Mouse (Mus musculus) hindbrain, embryonic 11.5 days (tissue): Measurements from ENCODE around the gene D430041D05Rik. TPM values are rescaled to one million over a fixed set of nuclear protein-coding genes. Genes with fewer than 3 reads are reported as not detected.

Source experiments
- ATAC-seq: fragments of 200-750 bp; cut with Nextera tagmentation; 2 replicates; pipeline ENCODE4 v1.8.0; 2017; ENCODE audit warnings: mild to moderate bottlenecking, moderate TSS enrichment, moderate library complexity; ENCODE audit not compliant: low FRiP score
- DNase-seq: peaks from one replicate; pipeline ENCODE4 v3.0.0-alpha.2; 2015; ENCODE audit warnings: low spot score
- H3K27ac ChIP-seq: fragments of 300-500 bp; sonication (generic); 2 replicates; pipeline ENCODE4 v1.5.1; 2014; ENCODE audit warnings: mild to moderate bottlenecking, low read depth, low read length
- H3K27me3 ChIP-seq: fragments of 300-500 bp; sonication (generic); 2 replicates; pipeline ENCODE4 v1.6.1; 2014; ENCODE audit warnings: mild to moderate bottlenecking, low read length, moderate library complexity, mixed read lengths; ENCODE audit not compliant: control insufficient read depth, insufficient read depth
- H3K36me3 ChIP-seq: fragments of 300-500 bp; sonication (generic); 2 replicates; pipeline ENCODE4 v1.6.1; 2014; ENCODE audit warnings: mild to moderate bottlenecking, low read length, moderate library complexity, mixed read lengths; ENCODE audit not compliant: control insufficient read depth, insufficient read depth
- H3K4me1 ChIP-seq: fragments of 300-500 bp; sonication (generic); replicated peaks from 2 replicates; pipeline ENCODE4 v1.6.1; 2014; ENCODE audit warnings: low read length, mixed read lengths; ENCODE audit not compliant: control insufficient read depth, insufficient read depth
- H3K4me2 ChIP-seq: fragments of 300-500 bp; sonication (generic); replicated peaks from 2 replicates; pipeline ENCODE4 v1.6.1; 2014; ENCODE audit warnings: mild to moderate bottlenecking, low read depth, low read length
- H3K4me3 ChIP-seq: fragments of 300-500 bp; sonication (generic); 2 replicates; pipeline ENCODE4 v1.5.1; 2014; ENCODE audit warnings: low read depth, low read length
- H3K9ac ChIP-seq: fragments of 300-500 bp; sonication (generic); 2 replicates; pipeline ENCODE4 v1.6.1; 2014; ENCODE audit warnings: low read depth, low read length
- H3K9me3 ChIP-seq: fragments of 300-500 bp; sonication (generic); 2 replicates; pipeline ENCODE4 v1.6.1; 2016; ENCODE audit warnings: low read length; ENCODE audit not compliant: control insufficient read depth
- WGBS: fragments of 180-500 bp; shearing (Covaris S2); extraction: QIAGEN DNeasy Blood & Tissue Kit; methylation state at CpG from one replicate; pipeline ENCODE4 v1.1.7; 2014; 5-methylcytosine and 5-hydroxymethylcytosine counted together
- polyA plus RNA-seq: library from polyadenylated mRNA; unstranded; fragments of >200 nt; fragmentation: Nextera tagmentation; extraction: Ambion mirVana; gene quantifications from 2 replicates; pipeline ENCODE4 v1.2.1, GENCODE M21; 2014

D430041D05Rik gene
- polyA plus RNA-seq, 1 experiment from 2014 or later = 3.6 TPM

DNA sequence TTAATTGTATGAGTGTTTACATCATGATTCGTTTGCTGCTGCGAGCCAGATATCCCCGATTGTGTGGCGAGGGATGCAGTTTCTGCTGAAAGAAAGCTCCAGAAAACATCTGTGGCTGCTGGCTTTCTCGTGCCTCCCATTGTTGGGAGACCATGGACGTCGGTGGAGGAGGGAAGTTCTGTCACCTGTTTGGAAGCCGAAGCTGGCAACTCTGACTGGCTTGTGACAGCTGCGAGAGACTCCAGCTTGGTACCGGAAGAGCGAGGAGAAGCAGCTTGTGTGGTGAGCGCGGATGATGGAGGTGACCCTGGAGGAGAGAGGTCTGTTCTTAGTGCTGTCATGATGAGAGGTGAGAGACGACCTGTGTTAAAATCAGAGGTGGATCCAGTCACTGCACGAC, 154.2 kb downstream of the D430041D05Rik start:
- no peak overlapping the region for H3K27ac ChIP-seq
- H3K4me2 ChIP-seq = no peak overlapping the region
- DNase-seq (no peak), ATAC-seq (no peak)
- H3K36me3 ChIP-seq = no peaks in the 10 kb centered on the region
- no peaks in the 10 kb centered on the region for H3K4me1 ChIP-seq
- WGBS = 82% methylated on average over 15 of the region's 15 CpGs
- H3K4me3 ChIP-seq = no peak overlapping the region
- H3K9me3 ChIP-seq = no peaks in the 10 kb centered on the region
- no peak overlapping the region for H3K9ac ChIP-seq
- H3K27me3 ChIP-seq = no peaks in the 10 kb centered on the region

GRCm38 (mm10) chr2:104254944-104255343, 155.9 kb downstream of the D430041D05Rik start:
- H3K36me3 ChIP-seq = no peaks in the 10 kb centered on the region
- no peak for ATAC-seq
- no peaks in the 10 kb centered on the region for H3K4me1 ChIP-seq
- WGBS = 90% methylated on average over 9 of the region's 9 CpGs
- H3K27ac ChIP-seq = no peak overlapping the region
- H3K9ac ChIP-seq = no peak overlapping the region
- no peaks in the 10 kb centered on the region for H3K9me3 ChIP-seq
- no peak overlapping the region for H3K4me2 ChIP-seq
- no peak for DNase-seq
- no peaks in the 10 kb centered on the region for H3K27me3 ChIP-seq
- no peak overlapping the region for H3K4me3 ChIP-seq

GRCm38 (mm10) chr2:104253341-104253740, 157.5 kb downstream of the D430041D05Rik start:
- Histone ChIP-seq H3K4me2 (no peak overlapping the region), H3K4me1 (no peaks in the 10 kb centered on the region), H3K9me3 (no peaks in the 10 kb centered on the region), H3K27me3 (no peaks in the 10 kb centered on the region), H3K36me3 (0 out of 2 replicates have a peak, but pooled peaks cover 2% of the 10 kb centered on the region), H3K27ac (no peak overlapping the region), H3K4me3 (no peak overlapping the region), H3K9ac (no peak overlapping the region)
- ATAC-seq (no peak), DNase-seq (no peak)
- 95% methylated on average over 4 of the region's 4 CpGs for WGBS

DNA sequence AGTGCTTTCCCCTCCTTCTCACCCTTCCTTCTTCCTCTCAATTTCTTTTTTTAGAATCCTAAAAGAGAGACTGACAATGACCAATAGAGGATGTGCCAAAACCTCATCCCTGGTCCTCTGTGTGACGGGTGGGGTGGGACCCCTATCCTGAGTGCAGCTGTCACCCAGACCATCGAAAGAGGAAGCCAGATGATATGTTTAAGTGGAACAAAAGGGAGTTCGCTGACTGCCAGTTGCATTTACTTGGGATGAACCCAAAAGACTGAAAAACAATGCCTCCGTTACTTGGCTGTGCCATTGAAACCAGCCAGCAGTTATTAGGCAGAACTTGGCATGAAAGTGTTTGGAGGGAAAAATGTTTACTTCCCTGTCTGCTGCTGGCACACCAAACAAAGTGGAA, 159.2 kb downstream of the D430041D05Rik start:
- Histone ChIP-seq H3K27me3 (no peaks in the 10 kb centered on the region), H3K9ac (no peak overlapping the region), H3K27ac (no peak overlapping the region), H3K9me3 (no peaks in the 10 kb centered on the region), H3K4me1 (no peaks in the 10 kb centered on the region), H3K4me3 (no peak overlapping the region), H3K36me3 (0 out of 2 replicates have a peak, but pooled peaks cover 2% of the 10 kb centered on the region), H3K4me2 (no peak overlapping the region)
- no peak for ATAC-seq
- DNase-seq = no peak
- WGBS = 53% methylated on average over 4 of the region's 4 CpGs

GRCm38 (mm10) chr2:104249856-104250255, 161.0 kb downstream of the D430041D05Rik start:
- H3K9me3 ChIP-seq = no peaks in the 10 kb centered on the region
- no peak for DNase-seq
- H3K27me3 ChIP-seq = no peaks in the 10 kb centered on the region
- H3K4me3 ChIP-seq = no peak overlapping the region
- H3K4me1 ChIP-seq = no peaks in the 10 kb centered on the region
- no peak overlapping the region for H3K27ac ChIP-seq
- H3K9ac ChIP-seq = no peak overlapping the region
- H3K36me3 ChIP-seq = 0 out of 2 replicates have a peak, but pooled peaks cover 2% of the 10 kb centered on the region
- H3K4me2 ChIP-seq = no peak overlapping the region
- 86% methylated on average over 2 of the region's 2 CpGs for WGBS
- ATAC-seq = no peak

GRCm38 (mm10) chr2:104246851-104247250, 164.0 kb downstream of the D430041D05Rik start:
- Histone ChIP-seq H3K4me1 (no peaks in the 10 kb centered on the region), H3K4me3 (no peak overlapping the region), H3K9me3 (no peaks in the 10 kb centered on the region), H3K36me3 (0 out of 2 replicates have a peak, but pooled peaks cover 2% of the 10 kb centered on the region), H3K9ac (no peak overlapping the region), H3K4me2 (no peak overlapping the region), H3K27ac (no peak overlapping the region), H3K27me3 (no peaks in the 10 kb centered on the region)
- 89% methylated on average over 4 of the region's 4 CpGs for WGBS
- no peak for DNase-seq
- no peak for ATAC-seq

- DNase-seq = no peak
- ATAC-seq = no peak
- 88% methylated on average over 5 of the region's 5 CpGs for whole genome bisulfite sequencing
- no peaks in the 10 kb centered on the region for H3K9me3 ChIP-seq
- no peak overlapping the region for H3K9ac ChIP-seq
- no peak overlapping the region for H3K4me2 ChIP-seq
- H3K4me1 ChIP-seq = no peaks in the 10 kb centered on the region
- H3K36me3 ChIP-seq = no peaks in the 10 kb centered on the region
- no peak overlapping the region for H3K27ac ChIP-seq
- H3K27me3 ChIP-seq = no peaks in the 10 kb centered on the region
- no peak overlapping the region for H3K4me3 ChIP-seq
Observed at GRCm38 (mm10) chr2:104242055-104242454, 168.8 kb downstream of the D430041D05Rik start.

- no peak for ATAC-seq
- no peak for DNase-seq
- no peaks in the 10 kb centered on the region for H3K36me3 ChIP-seq
- H3K4me3 ChIP-seq = no peak overlapping the region
- H3K9ac ChIP-seq = no peak overlapping the region
- H3K9me3 ChIP-seq = no peaks in the 10 kb centered on the region
- H3K4me2 ChIP-seq = no peak overlapping the region
- WGBS = 88% methylated on average over 4 of the region's 4 CpGs
- no peaks in the 10 kb centered on the region; the same call in 1 of the 2 replicates for H3K27me3 ChIP-seq
- H3K4me1 ChIP-seq = no peaks in the 10 kb centered on the region
- no peak overlapping the region for H3K27ac ChIP-seq
Observed at GRCm38 (mm10) chr2:104237141-104237540, 173.7 kb downstream of the D430041D05Rik start.

GRCm38 (mm10) chr2:104230444-104230843, 180.4 kb downstream of the D430041D05Rik start:
- WGBS = 81% methylated on average over 2 of the region's 2 CpGs
- no peak for DNase-seq
- no peak overlapping the region for H3K27ac ChIP-seq

More at GRCm38 (mm10) chr2:104230444-104230843, 180.4 kb downstream of the D430041D05Rik start:
- H3K36me3 ChIP-seq = no peaks in the 10 kb centered on the region
- H3K4me2 ChIP-seq = no peak overlapping the region
- H3K27me3 ChIP-seq = no peaks in the 10 kb centered on the region; the same call in 1 of the 2 replicates
- H3K9me3 ChIP-seq = no peaks in the 10 kb centered on the region
- H3K4me3 ChIP-seq = no peak overlapping the region
- no peak overlapping the region for H3K9ac ChIP-seq
- no peaks in the 10 kb centered on the region for H3K4me1 ChIP-seq
- ATAC-seq = no peak
